Mouse (Mus musculus): ENCODE measurements around the gene Olfr1282. TPM values are rescaled to one million over a fixed set of nuclear protein-coding genes. Genes with fewer than 3 reads are reported as not detected.
"Not testable (repeated sequence)": the region's sequence is repeated elsewhere in the genome, so short reads cannot be mapped to it uniquely, and the experiment has no call there.

Gene Olfr1282
- not detected for total RNA-seq (2021)
- long read RNA-seq, experiment 1 = 0 reads
- long read RNA-seq, experiment 2 = 0 reads

DNA sequence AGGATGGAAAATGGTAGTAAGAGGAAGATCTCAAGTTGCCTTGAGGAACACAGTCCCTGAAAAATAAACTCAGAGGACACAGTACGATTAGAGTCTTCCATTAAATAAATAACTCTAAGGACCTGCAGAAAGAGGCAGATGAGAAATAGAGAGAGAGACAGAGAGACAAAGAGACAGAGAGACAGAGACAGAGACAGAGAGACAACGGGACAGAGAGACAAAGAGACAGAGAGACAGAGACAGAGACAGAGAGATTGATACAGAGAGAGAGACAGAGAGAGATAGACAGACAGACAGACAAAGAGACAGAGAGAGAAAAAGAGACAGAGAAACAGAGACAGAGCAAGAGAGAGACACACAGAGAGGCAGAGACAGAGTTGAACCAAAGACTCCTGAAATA lies at the start of gene Olfr1282:
Olfr1282 (minus strand) TSS at position 101 of the 400 bp plus-strand sequence.
- DNase-seq (ENCODE audit: low spot score) = no peak

DNA sequence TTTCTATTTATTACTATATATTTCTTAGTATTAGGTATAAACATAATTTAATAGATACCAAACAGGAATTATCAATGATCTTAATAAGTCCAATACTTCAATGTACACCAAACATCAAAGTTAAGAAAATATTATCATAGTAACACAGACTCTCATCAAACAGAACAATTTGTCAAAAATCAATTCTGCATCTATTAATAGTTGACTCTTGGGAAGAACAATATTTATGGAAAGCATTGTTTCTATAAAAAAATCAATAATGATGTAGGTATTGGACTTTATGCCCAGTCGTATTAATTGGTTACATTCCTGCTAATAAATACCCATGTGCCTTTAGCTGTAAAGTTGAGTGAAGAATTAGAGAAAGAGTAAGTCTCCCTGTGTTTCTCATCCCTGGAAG lies 39.3 kb upstream of the Olfr1282 start, which contains the start of gene Olfr1284:
Olfr1284 (plus strand) TSS at position 301 of the 400 bp plus-strand sequence.
- no peak for DNase-seq (ENCODE audit: low spot score)

DNA sequence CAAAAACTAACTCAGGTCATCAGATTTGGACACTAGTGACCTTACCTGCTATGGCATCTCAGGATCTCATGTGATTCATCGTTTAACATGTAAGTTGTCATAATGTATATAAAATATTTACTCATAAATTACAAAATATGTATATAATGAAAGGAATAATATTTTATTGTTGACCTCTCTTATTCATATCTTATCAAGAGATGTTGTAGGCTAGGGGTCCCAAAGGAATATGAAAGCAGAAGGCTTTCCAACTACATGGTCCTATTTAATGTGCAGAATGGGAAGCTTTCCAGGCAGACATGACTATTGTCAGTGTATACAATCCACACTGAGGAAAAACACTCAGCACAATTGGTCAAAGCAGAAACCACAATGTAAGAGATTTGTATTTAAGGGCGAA lies 30.6 kb upstream of the Olfr1282 start, which contains the start of gene Olfr1283:
Olfr1283 (plus strand) TSS at position 301 of the 400 bp plus-strand sequence.
- DNase-seq (ENCODE audit: low spot score) = no peak

DNA sequence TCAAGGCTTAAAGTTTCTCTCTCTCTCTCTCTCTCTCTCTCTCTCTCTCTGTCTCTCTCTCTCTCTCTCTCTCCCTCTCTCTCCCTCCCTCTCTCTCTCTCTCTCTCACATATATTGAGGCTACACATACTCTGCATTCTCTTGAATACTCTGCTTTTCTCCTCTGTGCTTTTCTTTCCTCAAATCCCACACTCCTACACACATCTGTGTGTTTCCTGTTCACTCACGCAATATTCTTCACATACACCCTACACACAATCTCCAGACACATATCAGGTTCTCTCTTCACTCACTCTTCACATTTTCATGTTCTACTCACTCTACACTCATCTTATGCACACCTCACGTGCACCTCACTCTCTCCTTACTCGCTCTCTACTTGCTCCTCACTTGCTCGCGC lies 2.2 kb downstream of the Olfr1282 start:
- not testable (repeated sequence) for DNase-seq (ENCODE audit: low spot score)

DNA sequence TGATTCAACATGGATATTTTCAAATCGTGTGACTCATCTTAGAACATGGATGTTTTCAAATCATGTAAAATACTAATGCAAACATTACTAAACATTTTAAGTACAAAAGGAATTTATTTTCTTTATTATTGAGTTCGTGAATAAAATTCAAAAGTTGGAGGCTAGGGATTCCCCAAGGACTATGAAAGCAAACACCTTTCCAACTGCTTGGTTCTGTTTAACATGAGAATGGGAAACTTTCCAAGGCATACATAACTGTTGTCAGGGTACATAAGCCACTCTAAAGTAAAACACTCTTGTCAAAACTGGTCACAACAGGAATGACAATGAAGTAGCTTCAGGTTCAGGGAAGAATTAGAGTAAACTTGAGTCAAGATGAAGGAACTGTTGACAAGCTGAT lies 9.7 kb downstream of the Olfr1282 start, which contains the start of gene Olfr1281:
Olfr1281 (plus strand) TSS at position 301 of the 400 bp plus-strand sequence.
- no peak for DNase-seq (ENCODE audit: low spot score)

DNA sequence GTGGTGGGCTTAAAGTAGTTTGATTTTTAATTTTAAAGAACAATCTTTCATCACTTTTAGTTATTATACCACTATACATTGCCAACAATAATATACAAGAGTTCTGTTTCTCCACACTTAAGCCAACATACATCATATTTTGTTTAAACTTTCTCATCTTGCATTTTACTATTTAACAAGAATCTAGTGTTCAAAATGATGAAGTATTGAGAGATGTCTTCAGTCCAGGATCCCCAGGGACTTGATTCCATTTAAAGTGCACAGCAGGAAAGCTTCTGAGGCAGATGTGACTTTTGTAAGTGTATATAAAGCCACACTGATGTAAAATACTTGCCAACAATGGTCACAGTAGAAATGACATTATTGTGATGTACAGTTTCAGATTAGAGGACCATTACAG lies 22.2 kb downstream of the Olfr1282 start, which contains the start of gene Olfr1280:
Olfr1280 (plus strand) TSS at position 301 of the 400 bp plus-strand sequence.
- no peak for DNase-seq (ENCODE audit: low spot score)

DNA sequence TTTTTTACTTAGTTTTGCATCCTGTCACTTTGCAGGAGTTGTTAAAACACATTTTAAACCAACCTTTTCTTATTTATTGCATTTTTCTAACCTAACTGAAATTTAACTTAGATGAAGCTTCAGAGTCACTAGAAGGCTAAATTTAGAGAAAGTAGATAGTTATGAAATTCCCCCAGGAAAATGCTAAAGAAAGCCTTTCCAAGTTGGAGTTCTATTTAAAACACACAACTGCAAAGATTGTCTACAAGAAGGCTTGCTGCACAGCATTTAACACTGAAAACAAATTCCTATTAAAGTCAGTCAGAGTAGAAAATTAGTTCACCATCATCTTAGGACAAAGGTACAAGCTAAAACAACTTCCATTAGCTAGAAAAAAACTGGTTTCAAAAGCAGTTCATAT lies 35.5 kb downstream of the Olfr1282 start, which contains the start of gene Olfr1279:
Olfr1279 (plus strand) TSS at position 262 of the 400 bp plus-strand sequence.
- DNase-seq (ENCODE audit: low spot score) = no peak

DNA sequence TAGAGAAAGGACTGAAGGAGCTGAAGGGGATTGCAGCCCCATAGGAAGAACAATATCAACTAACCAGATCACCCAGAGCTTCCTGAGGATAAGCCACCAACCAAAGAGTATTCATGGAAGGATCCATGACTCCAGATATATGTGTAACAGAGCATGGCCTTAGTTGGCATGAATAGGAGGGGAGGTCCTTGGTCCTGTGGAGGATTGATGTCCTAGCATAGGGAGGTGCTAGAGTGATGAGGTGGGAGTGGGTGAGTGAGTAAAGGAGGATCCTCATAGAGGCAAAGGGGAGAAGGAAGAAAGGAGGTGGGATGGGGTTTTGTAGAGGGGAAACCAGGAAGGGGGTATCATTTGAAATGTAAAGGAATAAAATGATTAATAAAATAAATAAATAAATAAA lies 37.3 kb downstream of the Olfr1282 start:
- DNase-seq (ENCODE audit: low spot score) = no peak

DNA sequence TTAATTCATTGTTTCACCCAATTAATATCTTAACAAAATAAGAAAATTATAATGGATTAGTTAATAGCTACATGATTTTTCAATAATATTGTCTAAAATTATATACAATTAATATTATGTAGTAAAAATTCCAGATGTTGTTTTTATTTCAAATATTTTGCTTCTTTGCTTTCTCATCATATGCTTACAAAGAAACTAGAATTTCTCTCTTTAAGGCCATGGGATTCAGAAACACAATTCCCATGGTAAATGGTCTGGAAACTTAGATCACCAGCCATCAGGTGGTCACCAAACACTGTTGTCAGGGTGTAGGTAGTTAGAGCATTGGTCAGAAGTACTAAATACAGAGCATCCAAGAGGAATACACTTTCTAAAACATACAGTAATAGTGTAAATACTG lies 46.0 kb downstream of the Olfr1282 start, which contains the start of gene Olfr1278:
Olfr1278 (plus strand) TSS at position 301 of the 400 bp plus-strand sequence.
- no peak for DNase-seq (ENCODE audit: low spot score)

Other genes starting within 250 kb of the Olfr1282 start
- not detected for gene Gm13941, start 230.1 kb downstream of the Olfr1282 start, total RNA-seq (2021)
- gene Gm15130, start 183.1 kb downstream of the Olfr1282 start, total RNA-seq (2021) = not detected
- not detected for gene 4930430A15Rik, start 106.5 kb downstream of the Olfr1282 start, total RNA-seq (2021)
- gene Olfr1275, start 100.8 kb downstream of the Olfr1282 start, total RNA-seq (2021) = not detected
- gene Olfr1276, start 81.6 kb downstream of the Olfr1282 start, total RNA-seq (2021) = not detected
- not detected for gene Olfr1277, start 62.0 kb downstream of the Olfr1282 start, total RNA-seq (2021)
- not detected for gene Olfr1278, start 45.9 kb downstream of the Olfr1282 start, total RNA-seq (2021)
- not detected for gene Olfr1279, start 35.4 kb downstream of the Olfr1282 start, total RNA-seq (2021)
- not detected for gene Olfr1280, start 22.1 kb downstream of the Olfr1282 start, total RNA-seq (2021)
- not detected for gene Olfr1281, start 9.6 kb downstream of the Olfr1282 start, total RNA-seq (2021)
- not detected for gene Olfr1283, start 30.7 kb upstream of the Olfr1282 start, total RNA-seq (2021)
- not detected for gene Olfr1284, start 39.4 kb upstream of the Olfr1282 start, total RNA-seq (2021)
- gene Olfr1286, start 87.0 kb upstream of the Olfr1282 start, total RNA-seq (2021) = not detected
- gene Olfr1287, start 113.1 kb upstream of the Olfr1282 start, total RNA-seq (2021) = not detected
- not detected for gene Olfr1288, start 138.0 kb upstream of the Olfr1282 start, total RNA-seq (2021)
- gene Olfr1289, start 144.7 kb upstream of the Olfr1282 start, total RNA-seq (2021) = not detected
- not detected for gene Olfr1290, start 157.8 kb upstream of the Olfr1282 start, total RNA-seq (2021)
- gene Olfr1291-ps1, start 161.1 kb upstream of the Olfr1282 start, total RNA-seq (2021) = not detected
- not detected for gene Olfr1293-ps, start 189.1 kb upstream of the Olfr1282 start, total RNA-seq (2021)
- not detected for gene Olfr1294, start 204.2 kb upstream of the Olfr1282 start, total RNA-seq (2021)
- gene Olfr1295, start 233.6 kb upstream of the Olfr1282 start, total RNA-seq (2021) = not detected